Mouse (Mus musculus) CH12.LX (cell line): Measurements from ENCODE around the gene Sh2d6. TPM values are rescaled to one million over a fixed set of nuclear protein-coding genes. Genes with fewer than 3 reads are reported as not detected.

Experiments
- DNase-seq: peaks from one replicate; pipeline ENCODE4 v3.0.0-alpha.2; 2013; ENCODE audit errors: extremely low read depth
- H3K27ac ChIP-seq: 2 replicates; pipeline ENCODE4 v1.5.1; 2012; ENCODE audit warnings: low read depth, mild to moderate bottlenecking, control low read depth, moderate library complexity; ENCODE audit not compliant: insufficient read depth
- H3K27me3 ChIP-seq: replicated peaks from 2 replicates; pipeline ENCODE3; 2012; ENCODE audit warnings: inconsistent platforms
- H3K36me3 ChIP-seq, 2 experiments: replicated peaks in 1 of 2; 2 replicates each; pipeline versions ENCODE3 to v1.6.1; 2012; ENCODE audit warnings: inconsistent platforms in 1 of 2, low read length in 1 of 2, mild to moderate bottlenecking in 1 of 2, mixed read lengths in 1 of 2, moderate library complexity in 1 of 2; ENCODE audit not compliant: control insufficient read depth in 1 of 2, insufficient read depth in 1 of 2
- H3K4me1 ChIP-seq, 2 experiments: 2 replicates each; pipeline ENCODE4 v1.6.1; 2012; ENCODE audit warnings: inconsistent platforms in 1 of 2, moderate library complexity in 1 of 2; ENCODE audit not compliant: insufficient read depth in 2 of 2, control insufficient read depth in 1 of 2
- H3K4me2 ChIP-seq: 2 replicates; pipeline ENCODE4 v1.6.1; 2012; ENCODE audit warnings: low read depth, mild to moderate bottlenecking, control low read depth; ENCODE audit not compliant: poor library complexity, insufficient read depth, severe bottlenecking
- H3K4me3 ChIP-seq, 3 experiments: fragments of 150-350 bp in 1 of 3; sonication (generic) in 1 of 3; replicated peaks in 1 of 3; 2 replicates each; pipeline versions ENCODE3 to v1.5.1; 2011 to 2012; ENCODE audit warnings: low read depth in 2 of 3, low read length in 2 of 3, mild to moderate bottlenecking in 2 of 3, moderate library complexity in 2 of 3, control low read depth in 1 of 3, improper control_type of control experiment in 1 of 3, inconsistent platforms in 1 of 3, mixed read lengths in 1 of 3; ENCODE audit not compliant: poor library complexity in 1 of 3
- H3K79me2 ChIP-seq: replicated peaks from 2 replicates; pipeline ENCODE4 v1.6.1; 2012; ENCODE audit warnings: mild to moderate bottlenecking, moderate library complexity; ENCODE audit not compliant: control insufficient read depth, poor library complexity, insufficient read depth, severe bottlenecking; ENCODE audit errors: extremely low read depth
- H3K9ac ChIP-seq: 2 replicates; pipeline ENCODE4 v1.6.1; 2012; ENCODE audit warnings: low read depth, mild to moderate bottlenecking, control low read depth, moderate library complexity; ENCODE audit not compliant: insufficient read depth
- H3K9me3 ChIP-seq: replicated peaks from 2 replicates; pipeline ENCODE3; 2012; ENCODE audit warnings: low read length, inconsistent platforms, mixed read lengths
- CHD2 ChIP-seq: IDR thresholded peaks from 2 replicates; pipeline ENCODE4 v1.6.1; 2011; ENCODE audit warnings: low read length, improper control_type of control experiment
- CTCF ChIP-seq, 2 experiments: IDR thresholded peaks in 1 of 2; conservative IDR thresholded peaks in 1 of 2; 2 replicates each; pipeline ENCODE4 v1.5.1; 2011 to 2012; ENCODE audit warnings: low read depth in 2 of 2, low read length in 2 of 2, improper control_type of control experiment in 1 of 2, inconsistent platforms in 1 of 2, mild to moderate bottlenecking in 1 of 2, moderate library complexity in 1 of 2
- ELF1 ChIP-seq: IDR thresholded peaks from 2 replicates; pipeline ENCODE4 v1.6.1; 2014; ENCODE audit warnings: low read depth, mild to moderate bottlenecking, inconsistent platforms, low read length, improper control_type of control experiment
- EP300 ChIP-seq: IDR thresholded peaks from 2 replicates; pipeline ENCODE4 v1.6.1; 2011; ENCODE audit warnings: low read length, improper control_type of control experiment
- IRF4 ChIP-seq: IDR thresholded peaks from 2 replicates; pipeline ENCODE4 v1.6.1; 2014; ENCODE audit warnings: low read depth, mild to moderate bottlenecking, inconsistent platforms, low read length, improper control_type of control experiment
- JUND ChIP-seq: conservative IDR thresholded peaks from 2 replicates; pipeline ENCODE4 v1.6.1; 2011; ENCODE audit warnings: low read depth, low read length, improper control_type of control experiment
- KAT2A ChIP-seq: IDR thresholded peaks from 2 replicates; pipeline ENCODE4 v1.6.1; 2012; ENCODE audit warnings: low read length, improper control_type of control experiment, inconsistent platforms; ENCODE audit not compliant: insufficient replicate concordance
- MEF2A ChIP-seq: IDR thresholded peaks from 2 replicates; pipeline ENCODE4 v1.6.1; 2014; ENCODE audit warnings: low read depth, mild to moderate bottlenecking, inconsistent platforms, low read length, improper control_type of control experiment, borderline replicate concordance
- NRF1 ChIP-seq: IDR thresholded peaks from 2 replicates; pipeline ENCODE4 v1.6.1; 2014; ENCODE audit warnings: low read depth, mild to moderate bottlenecking, inconsistent platforms, low read length, improper control_type of control experiment, moderate library complexity
- PAX5 ChIP-seq: IDR thresholded peaks from 2 replicates; pipeline ENCODE4 v1.6.1; 2012; ENCODE audit warnings: low read length, inconsistent platforms, mixed read lengths
- RAD21 ChIP-seq: IDR thresholded peaks from 2 replicates; pipeline ENCODE4 v1.6.1; 2011; ENCODE audit warnings: low read depth, mild to moderate bottlenecking, low read length, improper control_type of control experiment, moderate library complexity
- RCOR1 ChIP-seq: conservative IDR thresholded peaks from 2 replicates; pipeline ENCODE4 v1.6.1; 2012; ENCODE audit warnings: low read depth, mild to moderate bottlenecking, inconsistent platforms, low read length, improper control_type of control experiment
- SIN3A ChIP-seq: IDR thresholded peaks from 2 replicates; pipeline ENCODE4 v1.6.1; 2012; ENCODE audit warnings: low read length, improper control_type of control experiment, inconsistent platforms
- TBP ChIP-seq: conservative IDR thresholded peaks from 2 replicates; pipeline ENCODE4 v1.6.1; 2011; ENCODE audit warnings: low read depth, low read length, improper control_type of control experiment
- TCF12 ChIP-seq: IDR thresholded peaks from 2 replicates; pipeline ENCODE4 v1.6.1; 2014; ENCODE audit warnings: low read depth, mild to moderate bottlenecking, inconsistent platforms, low read length, improper control_type of control experiment
- USF1 ChIP-seq: IDR thresholded peaks from 2 replicates; pipeline ENCODE4 v1.6.1; 2014; ENCODE audit warnings: low read depth, mild to moderate bottlenecking, inconsistent platforms, low read length, improper control_type of control experiment
- dilution Hi-C: fragments of 300-500 bp; cut with MboI; formaldehyde crosslinking; loops from 2 replicates; pipeline ENCODE4 v1.14.3; 2020; ENCODE audit warnings: low sequenced_read_pairs; ENCODE audit not compliant: extremely low pct_unique_long_range_greater_than_20kb, extremely low pct_ligation_motif_present
- in situ Hi-C: fragments of 300-500 bp; cut with MboI; formaldehyde crosslinking; loops from 3 replicates; pipeline ENCODE4 v1.14.3; 2019; ENCODE audit warnings: low sequenced_read_pairs, low pct_ligation_motif_present, low pct_unique_long_range_greater_than_20kb, mixed read lengths
- polyA plus RNA-seq: library from polyadenylated mRNA; unstranded; fragments of >175 nt; gene quantifications from 2 replicates; pipeline ENCODE4 v1.2.1, GENCODE M21; 2012; ENCODE audit warnings: low read depth; ENCODE audit not compliant: insufficient read length
- total RNA-seq, 2 experiments: library from RNA; depleted of rRNA; stranded (reverse); fragments of 300-350 nt in 1 of 2; fragments of >200 nt in 1 of 2; gene quantifications; 2 replicates each; pipeline ENCODE4 v1.2.3; 2012 to 2014

The Sh2d6 gene
- total and polyA plus RNA-seq, 3 experiments = 0.78 to 4.9 (median 1.7) TPM

DNA sequence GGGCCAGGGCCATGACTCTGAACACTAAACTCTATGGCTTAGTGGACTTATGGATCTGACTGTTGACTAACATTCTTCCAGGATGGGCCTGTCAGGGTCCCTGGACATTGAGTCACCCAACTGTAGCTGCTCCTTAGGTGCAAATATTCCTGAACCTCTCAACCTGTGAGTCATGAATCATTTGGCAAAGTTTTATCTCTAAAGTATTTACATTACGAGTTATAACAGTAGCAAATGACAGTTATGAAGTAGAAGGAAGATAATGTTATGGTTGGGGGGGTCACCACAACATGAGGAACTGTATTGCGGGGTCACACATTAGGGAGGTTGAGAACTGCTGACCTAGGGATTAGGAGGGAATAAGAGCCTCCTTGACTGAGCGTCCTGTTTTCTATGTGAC is 26.4 kb upstream of the Sh2d6 start:
- Histone ChIP-seq H3K27ac (no peak overlapping the region), H3K4me2 (no peak overlapping the region), H3K9me3 (peaks cover 3% of the 10 kb centered on the region), H3K4me3 (no peak overlapping the region), H3K4me1 (peaks cover 14 to 49% of the 10 kb centered on the region in 2 experiments)
- dilution Hi-C loops = no loop called here
- DNase-seq = no peak
- no peak for TF ChIP-seq KAT2A
- no peak for TF ChIP-seq IRF4
- no peak for TF ChIP-seq USF1
- TF ChIP-seq TCF12 = no peak
- no peak for TF ChIP-seq MEF2A
- TF ChIP-seq, all 38 proteins: peak for 0
- H3K27me3 ChIP-seq = no peaks in the 10 kb centered on the region
- H3K36me3 ChIP-seq = peaks cover 0 to 9% of the 10 kb centered on the region in 2 experiments
- in situ Hi-C loops = no loop called here
- H3K79me2 ChIP-seq = peaks cover 14% of the 10 kb centered on the region; the same call in 1 of the 2 replicates
- H3K9ac ChIP-seq = no peak overlapping the region

DNA sequence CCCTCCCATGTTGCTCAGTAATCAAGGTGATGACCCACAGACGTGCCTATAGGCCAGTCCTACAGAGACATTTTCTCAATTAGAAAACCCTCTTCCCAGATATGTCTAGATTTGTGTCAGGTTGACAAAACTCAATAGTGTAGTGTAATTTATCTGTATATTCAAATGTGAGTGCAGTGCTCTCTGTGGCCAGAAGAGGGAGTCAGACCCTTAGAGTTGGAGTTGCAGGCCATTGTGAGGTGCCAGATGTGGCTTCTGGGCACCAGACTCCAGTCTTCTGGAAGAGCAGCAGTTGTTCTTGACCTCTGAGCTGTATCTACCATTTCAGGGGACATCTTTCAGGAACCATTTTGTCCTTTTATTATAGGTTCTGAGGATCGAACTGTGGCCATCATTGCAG is 25.6 kb upstream of the Sh2d6 start:
- in situ Hi-C loops = no loop called here
- Histone ChIP-seq H3K79me2 (peaks cover 13% of the 10 kb centered on the region; the same call in 1 of the 2 replicates), H3K9me3 (peaks cover 3% of the 10 kb centered on the region), H3K4me3 (no peak overlapping the region)
- TF ChIP-seq USF1 (no peak), PAX5 (no peak), NRF1 (no peak), EP300 (no peak), ELF1 (no peak), TBP (no peak), CTCF (conservative IDR thresholded peaks at IDR 0.05 in 1 of 2, IDR thresholded peaks at IDR 0.05 in 1 of 2; ENCODE audit: low read depth in 2 of 2, low read length in 2 of 2) (peak; percentile 46 to 49)
- TF ChIP-seq, all 38 proteins: peak for 1
- Histone ChIP-seq H3K27me3 (no peaks in the 10 kb centered on the region), H3K4me1 (peaks cover 14 to 47% of the 10 kb centered on the region in 2 experiments), H3K36me3 (peaks cover 0 to 9% of the 10 kb centered on the region in 2 experiments), H3K4me2 (no peak overlapping the region), H3K9ac (no peak overlapping the region), H3K27ac (no peak overlapping the region)
- DNase-seq = no peak
- dilution Hi-C loops = no loop called here

DNA sequence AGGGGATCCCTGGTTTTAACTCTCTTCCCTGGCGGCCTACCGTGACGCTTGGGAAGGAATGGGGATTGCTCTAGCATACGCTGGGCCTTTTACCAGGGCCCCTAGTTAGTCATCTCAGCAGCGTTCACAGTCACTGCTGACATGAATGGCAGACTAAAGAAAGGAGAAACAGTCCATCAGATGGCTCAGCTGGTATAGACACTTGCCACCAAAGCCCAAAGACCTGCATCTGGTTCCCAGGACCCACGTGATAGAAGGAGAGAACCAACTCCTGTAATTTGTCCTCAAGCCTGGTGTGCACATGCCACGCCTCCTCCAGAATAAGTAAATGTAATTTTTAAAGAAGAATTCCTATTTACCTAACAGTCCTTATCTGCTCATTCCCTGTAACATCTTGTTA is 23.9 kb upstream of the Sh2d6 start:
- in situ Hi-C loops = no loop called here
- H3K36me3 ChIP-seq = peaks cover 0 to 9% of the 10 kb centered on the region in 2 experiments
- peaks cover 8% of the 10 kb centered on the region for H3K9me3 ChIP-seq
- no peak overlapping the region for H3K4me3 ChIP-seq
- H3K9ac ChIP-seq = no peak overlapping the region
- no peak overlapping the region for H3K27ac ChIP-seq
- no peak for DNase-seq
- H3K4me2 ChIP-seq = 0 out of 2 replicates have a peak overlapping the region, but pooled peaks have one; percentile 18
- H3K27me3 ChIP-seq = no peaks in the 10 kb centered on the region
- TF ChIP-seq RAD21 (no peak), CHD2 (no peak), JUND (no peak), SIN3A (no peak), RCOR1 (no peak)
- TF ChIP-seq, all 38 proteins: peak for 0
- dilution Hi-C loops = no loop called here
- Histone ChIP-seq H3K79me2 (0 out of 2 replicates have a peak, but pooled peaks cover 3% of the 10 kb centered on the region), H3K4me1 (peaks cover 9 to 31% of the 10 kb centered on the region in 2 experiments)
